Mouse (Mus musculus) MEL (cell line): ENCODE results near the gene Xiap. TPM values are rescaled to one million over a fixed set of nuclear protein-coding genes. Genes with fewer than 3 reads are reported as not detected.

Experiments used
- DNase-seq: peaks from one replicate; pipeline ENCODE4 v3.0.0; 2011; ENCODE audit warnings: low read depth, low spot score
- H3K27ac ChIP-seq: 2 replicates; pipeline ENCODE4 v1.5.1; 2012; ENCODE audit warnings: low read depth, mild to moderate bottlenecking, control low read depth, low read length, moderate library complexity; ENCODE audit not compliant: control insufficient read depth
- H3K27me3 ChIP-seq, 2 experiments: fragments of 150-350 bp in 1 of 2; sonication (generic) in 1 of 2; 2 replicates each; pipeline ENCODE4 v1.6.1; 2012; ENCODE audit warnings: low read length in 2 of 2, mild to moderate bottlenecking in 2 of 2, improper control_type of control experiment in 1 of 2, moderate library complexity in 1 of 2; ENCODE audit not compliant: insufficient read depth in 2 of 2, control insufficient read depth in 1 of 2
- H3K36me3 ChIP-seq, 2 experiments: 2 replicates each; pipeline ENCODE4 v1.6.1; 2012 to 2014; ENCODE audit warnings: low read length in 2 of 2, improper control_type of control experiment in 1 of 2, inconsistent platforms in 1 of 2, mild to moderate bottlenecking in 1 of 2; ENCODE audit not compliant: insufficient read depth in 2 of 2, control insufficient read depth in 1 of 2
- H3K4me1 ChIP-seq, 2 experiments: fragments of 150-350 bp in 1 of 2; sonication (generic) in 1 of 2; 2 replicates each; pipeline ENCODE4 v1.6.1; 2012; ENCODE audit warnings: low read length in 2 of 2, improper control_type of control experiment in 1 of 2, mild to moderate bottlenecking in 1 of 2; ENCODE audit not compliant: insufficient read depth in 2 of 2, control insufficient read depth in 1 of 2
- H3K4me3 ChIP-seq, 2 experiments: fragments of 150-350 bp in 1 of 2; sonication (generic) in 1 of 2; 2 replicates each; pipeline ENCODE4 v1.5.1; 2012; ENCODE audit warnings: low read depth in 2 of 2, low read length in 2 of 2, mild to moderate bottlenecking in 2 of 2, moderate library complexity in 2 of 2, control low read depth in 1 of 2, improper control_type of control experiment in 1 of 2; ENCODE audit not compliant: control insufficient read depth in 1 of 2, insufficient read depth in 1 of 2
- H3K79me2 ChIP-seq: 2 replicates; pipeline ENCODE4 v1.6.1; 2012; ENCODE audit warnings: mild to moderate bottlenecking, low read length, moderate library complexity; ENCODE audit not compliant: control insufficient read depth, poor library complexity, insufficient read depth
- H3K9ac ChIP-seq: 2 replicates; pipeline ENCODE4 v1.6.1; 2012; ENCODE audit warnings: low read depth, mild to moderate bottlenecking, control low read depth, low read length, moderate library complexity; ENCODE audit not compliant: control insufficient read depth, poor library complexity, severe bottlenecking
- H3K9me3 ChIP-seq: fragments of 150-350 bp; sonication (generic); replicated peaks from 2 replicates; pipeline ENCODE4 v1.6.1; 2012; ENCODE audit warnings: mild to moderate bottlenecking, low read length, improper control_type of control experiment, moderate library complexity; ENCODE audit not compliant: insufficient read depth
- CTCF ChIP-seq, 3 experiments: IDR thresholded peaks in 2 of 3; conservative IDR thresholded peaks in 1 of 3; 2 replicates each; pipeline ENCODE4 v1.5.1; 2011 to 2012; ENCODE audit warnings: low read length in 3 of 3, low read depth in 2 of 3, mild to moderate bottlenecking in 2 of 3, improper control_type of control experiment in 1 of 3, inconsistent platforms in 1 of 3, mixed read lengths in 1 of 3, moderate library complexity in 1 of 3; ENCODE audit not compliant: control insufficient read depth in 1 of 3, insufficient read depth in 1 of 3, poor library complexity in 1 of 3, severe bottlenecking in 1 of 3
- EP300 ChIP-seq, 2 experiments: IDR thresholded peaks; 2 replicates each; pipeline ENCODE4 v1.6.1; 2011; ENCODE audit warnings: improper control_type of control experiment in 2 of 2, low read length in 2 of 2, low read depth in 1 of 2, mild to moderate bottlenecking in 1 of 2
- GABPA ChIP-seq: IDR thresholded peaks from 2 replicates; pipeline ENCODE4 v1.6.1; 2012; ENCODE audit warnings: low read depth, mild to moderate bottlenecking, inconsistent platforms, low read length, improper control_type of control experiment, moderate library complexity
- JUND ChIP-seq: IDR thresholded peaks from 2 replicates; pipeline ENCODE4 v1.6.1; 2011; ENCODE audit warnings: low read depth, mild to moderate bottlenecking, improper control_type of control experiment, low read length
- KAT2A ChIP-seq: conservative IDR thresholded peaks from 2 replicates; pipeline ENCODE4 v1.6.1; 2012; ENCODE audit warnings: low read depth, low read length, improper control_type of control experiment, inconsistent platforms
- MEF2A ChIP-seq: IDR thresholded peaks from 2 replicates; pipeline ENCODE4 v1.6.1; 2014; ENCODE audit warnings: low read depth, mild to moderate bottlenecking, inconsistent platforms, low read length, improper control_type of control experiment; ENCODE audit not compliant: poor library complexity, insufficient replicate concordance, severe bottlenecking; ENCODE audit errors: extremely low read depth
- MXI1 ChIP-seq: IDR thresholded peaks from 2 replicates; pipeline ENCODE4 v1.6.1; 2011; ENCODE audit warnings: mild to moderate bottlenecking, low read depth, low read length, improper control_type of control experiment
- NELFE ChIP-seq: IDR thresholded peaks from 2 replicates; pipeline ENCODE4 v1.6.1; 2011; ENCODE audit warnings: low read depth, low read length, improper control_type of control experiment
- POLR2A ChIP-seq, 2 experiments: IDR thresholded peaks; 2 replicates each; pipeline ENCODE4 v1.6.1; 2011 to 2012; ENCODE audit warnings: low read length in 2 of 2, mild to moderate bottlenecking in 2 of 2, control low read depth in 1 of 2, improper control_type of control experiment in 1 of 2, low read depth in 1 of 2, moderate library complexity in 1 of 2; ENCODE audit not compliant: control insufficient read depth in 1 of 2, insufficient read depth in 1 of 2, poor library complexity in 1 of 2
- POLR2AphosphoS5 ChIP-seq: IDR thresholded peaks from 2 replicates; pipeline ENCODE4 v1.6.1; 2012; ENCODE audit warnings: low read depth, borderline replicate concordance, mild to moderate bottlenecking, inconsistent platforms, low read length, moderate library complexity, mixed read lengths
- RAD21 ChIP-seq: IDR thresholded peaks from 2 replicates; pipeline ENCODE4 v1.6.1; 2011; ENCODE audit warnings: mild to moderate bottlenecking, low read depth, low read length, improper control_type of control experiment
- RCOR1 ChIP-seq: IDR thresholded peaks from 2 replicates; pipeline ENCODE4 v1.6.1; 2012; ENCODE audit warnings: low read depth, mild to moderate bottlenecking, inconsistent platforms, low read length, improper control_type of control experiment
- SIN3A ChIP-seq: IDR thresholded peaks from 2 replicates; pipeline ENCODE4 v1.6.1; 2012; ENCODE audit warnings: low read length, improper control_type of control experiment, inconsistent platforms
- USF2 ChIP-seq, 2 experiments: IDR thresholded peaks; 2 replicates each; pipeline ENCODE4 v1.6.1; 2011 to 2012; ENCODE audit warnings: improper control_type of control experiment in 2 of 2, low read length in 2 of 2, borderline replicate concordance in 1 of 2, inconsistent platforms in 1 of 2, low read depth in 1 of 2, mild to moderate bottlenecking in 1 of 2; ENCODE audit not compliant: insufficient read depth in 1 of 2
- ZKSCAN1 ChIP-seq: IDR thresholded peaks from 2 replicates; pipeline ENCODE4 v1.6.1; 2012; ENCODE audit warnings: low read depth, mild to moderate bottlenecking, inconsistent platforms, low read length, improper control_type of control experiment, moderate library complexity
- ZMIZ1 ChIP-seq: IDR thresholded peaks from 2 replicates; pipeline ENCODE4 v1.6.1; 2012; ENCODE audit warnings: low read depth, mild to moderate bottlenecking, inconsistent platforms, low read length, improper control_type of control experiment, moderate library complexity
- ZNF384 ChIP-seq: IDR thresholded peaks from 2 replicates; pipeline ENCODE4 v1.6.1; 2012; ENCODE audit warnings: low read depth, mild to moderate bottlenecking, inconsistent platforms, low read length, improper control_type of control experiment
- polyA plus RNA-seq, 2 experiments: library from polyadenylated mRNA; stranded (reverse) in 1 of 2; unstranded in 1 of 2; fragments of >175 nt in 1 of 2; fragments of >200 nt in 1 of 2; gene quantifications; 2 replicates each; pipeline versions ENCODE4 v1.2.1 to v1.2.4; 2012; ENCODE audit warnings: low replicate concordance in 2 of 2, low read depth in 1 of 2; ENCODE audit not compliant: insufficient read length in 2 of 2, insufficient read depth in 1 of 2, missing spikeins in 1 of 2
- total RNA-seq: library from RNA; depleted of rRNA; stranded (reverse); fragments of 300-350 nt; gene quantifications from 2 replicates; pipeline ENCODE4 v1.2.3, GENCODE M21; 2012

Gene Xiap
- total and polyA plus RNA-seq, 3 experiments: 7.8 to 89.2 (median 11.8) TPM

- no peak for DNase-seq
- no peak overlapping the region for H3K27ac ChIP-seq
- no peak overlapping the region for H3K9ac ChIP-seq
- TF ChIP-seq ZNF384 (no peak), ZKSCAN1 (no peak)
- H3K27me3 ChIP-seq: no peaks in the 10 kb centered on the region
- no peak overlapping the region for H3K4me3 ChIP-seq
- H3K36me3 ChIP-seq: no peaks in the 10 kb centered on the region; a peak in 1 of 4 replicates
- H3K4me1 ChIP-seq: no peaks in the 10 kb centered on the region
- H3K79me2 ChIP-seq: no peaks in the 10 kb centered on the region
- no peaks in the 10 kb centered on the region for H3K9me3 ChIP-seq
Observed at GRCm38 (mm10) chrX:42087731-42088130, 28.3 kb downstream of the Xiap start.

GRCm38 (mm10) chrX:42088136-42088535, 28.7 kb downstream of the Xiap start:
- no peaks in the 10 kb centered on the region for H3K79me2 ChIP-seq
- H3K4me1 ChIP-seq: no peaks in the 10 kb centered on the region
- TF ChIP-seq EP300 (IDR thresholded peaks at IDR 0.05; ENCODE audit: low read depth in 1 of 2, low read length in 2 of 2) (no peak), NELFE (no peak), POLR2AphosphoS5 (no peak), SIN3A (no peak), MEF2A (no peak), ZKSCAN1 (no peak), ZNF384 (no peak), JUND (no peak), RAD21 (no peak), USF2 (IDR thresholded peaks at IDR 0.05; ENCODE audit: borderline replicate concordance in 1 of 2, insufficient read depth in 1 of 2, low read depth in 1 of 2, low read length in 2 of 2) (no peak), MXI1 (no peak), RCOR1 (no peak), KAT2A (no peak), ZMIZ1 (no peak), GABPA (no peak), CTCF (IDR thresholded peaks at IDR 0.05 in 2 of 3, conservative IDR thresholded peaks at IDR 0.05 in 1 of 3; ENCODE audit: control insufficient read depth in 1 of 3, insufficient read depth in 1 of 3, low read depth in 2 of 3, low read length in 3 of 3, poor library complexity in 1 of 3, severe bottlenecking in 1 of 3) (no peak), POLR2A (IDR thresholded peaks at IDR 0.05; ENCODE audit: control insufficient read depth in 1 of 2, insufficient read depth in 1 of 2, low read depth in 1 of 2, low read length in 2 of 2, poor library complexity in 1 of 2) (no peak)
- no peaks in the 10 kb centered on the region for H3K27me3 ChIP-seq
- no peak overlapping the region for H3K9ac ChIP-seq
- H3K9me3 ChIP-seq: no peaks in the 10 kb centered on the region
- H3K36me3 ChIP-seq: no peaks in the 10 kb centered on the region; a peak in 1 of 4 replicates
- no peak overlapping the region for H3K4me3 ChIP-seq
- DNase-seq: no peak
- no peak overlapping the region for H3K27ac ChIP-seq
